Comparison of ENCODE assay signal across 21 mouse cellular contexts in the genomic region with DNA sequence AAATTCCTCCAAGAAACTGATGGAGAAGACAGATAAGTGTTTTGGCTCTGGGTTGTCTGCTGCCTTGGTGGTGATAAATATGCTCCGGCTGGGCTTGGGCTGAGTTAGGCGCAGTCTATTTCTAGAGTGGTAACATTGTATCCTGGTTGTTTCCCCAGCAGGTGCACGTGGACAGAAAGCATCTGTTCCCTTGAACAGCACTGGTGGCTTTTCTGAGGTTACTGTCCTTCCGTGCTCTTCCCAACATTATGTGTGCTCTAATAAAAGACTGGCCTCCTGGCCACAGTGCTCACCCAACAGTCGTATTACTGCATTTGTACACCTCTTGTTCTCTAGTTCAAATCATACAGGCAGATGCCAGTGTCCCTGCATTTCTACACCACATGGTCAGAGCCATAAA. TPM values are rescaled to one million over a fixed set of nuclear protein-coding genes. Genes with fewer than 3 reads are reported as not detected.
DNase-seq lines count a peak whose midpoint lies in the region; TF ChIP-seq lines count a peak whose summit lies in the region.
"Had no signal": no experiment of that assay in that cellular context is flagged by ENCODE, and none has a peak within 500 bp of the region (broad histone marks: within the 10 kb centered on the region; RNA-seq: fewer than 3 reads in every experiment).

No protein-coding gene starts in this region.

- 0 out of 2 replicates have a peak overlapping the region, but pooled peaks have one; percentile 17 for H3K27ac ChIP-seq in heart, embryonic 10.5 days
- H3K27ac ChIP-seq in kidney, adult 2 months (ENCODE audit: insufficient read depth, low read depth, low read length), result peak overlapping the region; percentile 71
- no peak overlapping the region for H3K27ac ChIP-seq in embryonic facial prominence, embryonic 10.5 days (replicated peaks)
- H3K27ac ChIP-seq in limb, embryonic 10.5 days, result no peak overlapping the region
- H3K27ac ChIP-seq: forebrain, embryonic 10.5 days; left cerebral cortex, adult 2 months; limb, embryonic 15.5 days; liver, embryonic 14.5 days; neural tube, embryonic 13.5 days had no signal

- 73% methylated on average over 5 of the region's 5 CpGs for WGBS in heart, embryonic 10.5 days
- 48% methylated on average over 5 of the region's 5 CpGs for WGBS in kidney, adult 2 months
- WGBS in embryonic facial prominence, embryonic 10.5 days, result 83% methylated on average over 5 of the region's 5 CpGs
- WGBS in limb, embryonic 10.5 days, result 89% methylated on average over 5 of the region's 5 CpGs

- H3K9me3 ChIP-seq in heart, embryonic 10.5 days, result no peaks in the 10 kb centered on the region
- no peaks in the 10 kb centered on the region for H3K9me3 ChIP-seq in embryonic facial prominence, embryonic 10.5 days
- no peaks in the 10 kb centered on the region for H3K9me3 ChIP-seq in limb, embryonic 10.5 days (replicated peaks)
- H3K9me3 ChIP-seq: forebrain, embryonic 10.5 days; limb, embryonic 15.5 days; midbrain, embryonic 15.5 days; neural tube, embryonic 13.5 days had no signal

- intact Hi-C loops in heart, postnatal 14 days (cut with DNase I), result no loop called here

- no peak for DNase-seq in heart, embryonic 10.5 days (ENCODE audit: low spot score)
- no peak for DNase-seq in heart, postnatal 14 days
- DNase-seq in kidney, adult 2 months, result no peak
- no peak for DNase-seq in kidney, adult 18-20 months
- DNase-seq in embryonic facial prominence, embryonic 10.5 days (ENCODE audit: low spot score), result peak; percentile 9
- DNase-seq in limb, embryonic 10.5 days (ENCODE audit: low spot score), result peak; percentile 26
- DNase-seq in frontal cortex, adult 2 months (ENCODE audit: extremely low spot score in 1 of 2, low spot score in 1 of 2), result no peak
- DNase-seq: adrenal gland, adult 8-10 months; cerebellum, adult 11-12 months; cerebellum, postnatal 10 days; lung, embryonic 14.5 days; lung, postnatal 4 days; thymus, adult 2 months; thymus, postnatal 4 days had no signal

- peaks cover 62% of the 10 kb centered on the region for H3K4me1 ChIP-seq in heart, embryonic 10.5 days
- H3K4me1 ChIP-seq in kidney, adult 2 months (ENCODE audit: control insufficient read depth, insufficient read depth, low read length), result peaks cover 49% of the 10 kb centered on the region
- peaks cover 66% of the 10 kb centered on the region for H3K4me1 ChIP-seq in embryonic facial prominence, embryonic 10.5 days
- H3K4me1 ChIP-seq in limb, embryonic 10.5 days, result peaks cover 40% of the 10 kb centered on the region

- H3K4me3 ChIP-seq in heart, embryonic 10.5 days, result no peak overlapping the region
- H3K4me3 ChIP-seq in kidney, adult 2 months (ENCODE audit: insufficient read depth, low read depth, low read length), result no peak overlapping the region
- H3K4me3 ChIP-seq in embryonic facial prominence, embryonic 10.5 days, result no peak overlapping the region
- no peak overlapping the region for H3K4me3 ChIP-seq in limb, embryonic 10.5 days
- H3K4me3 ChIP-seq: forebrain, embryonic 10.5 days; left cerebral cortex, adult 2 months; limb, embryonic 15.5 days; midbrain, embryonic 15.5 days; neural tube, embryonic 13.5 days had no signal

- TF ChIP-seq CTCF in kidney, adult 2 months (conservative IDR thresholded peaks at IDR 0.05; ENCODE audit: insufficient read depth, insufficient read length, low read depth, low read length), result no peak

- no peaks in the 10 kb centered on the region for H3K27me3 ChIP-seq in heart, embryonic 10.5 days (ENCODE audit: insufficient read depth, poor library complexity, severe bottlenecking)
- H3K27me3 ChIP-seq in kidney, adult 2 months (replicated peaks; ENCODE audit: control insufficient read depth, insufficient read depth, low read length), result no peaks in the 10 kb centered on the region
- H3K27me3 ChIP-seq in embryonic facial prominence, embryonic 10.5 days (replicated peaks; ENCODE audit: low read depth, poor library complexity, severe bottlenecking), result peaks cover 7% of the 10 kb centered on the region
- peaks cover 7% of the 10 kb centered on the region; the same call in 1 of the 2 replicates for H3K27me3 ChIP-seq in limb, embryonic 10.5 days (ENCODE audit: low read depth, poor library complexity, severe bottlenecking)
- H3K27me3 ChIP-seq: limb, embryonic 15.5 days; midbrain, embryonic 15.5 days; neural tube, embryonic 13.5 days had no signal

- TF ChIP-seq POLR2A in kidney, adult 2 months (IDR thresholded peaks at IDR 0.05; ENCODE audit: low read depth, low read length), result no peak

- H3K36me3 ChIP-seq in heart, embryonic 10.5 days, result no peaks in the 10 kb centered on the region
- no peaks in the 10 kb centered on the region for H3K36me3 ChIP-seq in kidney, adult 2 months (ENCODE audit: control insufficient read depth, insufficient read depth, low read length)
- H3K36me3 ChIP-seq in embryonic facial prominence, embryonic 10.5 days (replicated peaks), result no peaks in the 10 kb centered on the region
- H3K36me3 ChIP-seq in limb, embryonic 10.5 days, result no peaks in the 10 kb centered on the region
- H3K36me3 ChIP-seq: forebrain, embryonic 10.5 days; limb, embryonic 15.5 days; midbrain, embryonic 15.5 days; neural tube, embryonic 13.5 days had no signal

RNA-seq across cellular contexts. Expression of a gene that starts 9.6 kb away (rescaled TPM):
- polyA plus RNA-seq in heart, embryonic 10.5 days (2016; fragmentation: Nextera tagmentation; extraction: Ambion mirVana), result 0.34 and 0.46 TPM in 2 replicates
- 10 to 100 TPM; 16.8 to 21.5 TPM for total RNA-seq in heart, postnatal 14 days (2021)
- polyA plus RNA-seq in kidney, adult 2 months (2012; rRNA removed), result 55.8 and 74.0 TPM in 2 replicates
- 0.67 and 1.4 TPM in 2 replicates for polyA plus RNA-seq in embryonic facial prominence, embryonic 10.5 days (2016; fragmentation: Nextera tagmentation; extraction: Ambion mirVana)
- 0.05 and 0.20 TPM in 2 replicates for polyA plus RNA-seq in limb, embryonic 10.5 days (2016; fragmentation: Nextera tagmentation; extraction: Ambion mirVana)
- polyA plus RNA-seq in frontal cortex, adult 2 months (2012; rRNA removed), result 0.06 TPM in 1 of 2 replicates, not detected in the other
- total RNA-seq: adrenal gland, adult 8-10 months; left cerebral cortex, adult 2 months had no signal
- polyA plus RNA-seq: cortical plate, adult 2 months had no signal

Comparison
In these comparisons a context has a peak if more than half of its experiments do, and no peak if none do; other contexts are left out.
1. DNase-seq: peak in embryonic facial prominence, embryonic 10.5 days (single experiment) and limb, embryonic 10.5 days (single experiment); none in heart, embryonic 10.5 days (single experiment), heart, postnatal 14 days (0 of 2), kidney, adult 2 months (single experiment), kidney, adult 18-20 months (single experiment) and frontal cortex, adult 2 months (0 of 2).
2. H3K27ac ChIP-seq: peak in heart, embryonic 10.5 days (single experiment) and kidney, adult 2 months (single experiment); none in embryonic facial prominence, embryonic 10.5 days (single experiment) and limb, embryonic 10.5 days (single experiment).
3. RNA of a gene that starts 9.6 kb away (polyA plus RNA-seq): 55.8 to 74.0 TPM in kidney, adult 2 months; 0.67 to 1.4 TPM in embryonic facial prominence, embryonic 10.5 days, 0.34 to 0.46 TPM in heart, embryonic 10.5 days, 0.06 TPM in frontal cortex, adult 2 months and 0.05 to 0.20 TPM in limb, embryonic 10.5 days; every median in the first group is over 10 times any median in the second.